Mouse (Mus musculus): ENCODE measurements around the gene Zfp869. TPM values are rescaled to one million over a fixed set of nuclear protein-coding genes. Genes with fewer than 3 reads are reported as not detected.
"Not testable (repeated sequence)": the region's sequence is repeated elsewhere in the genome, so short reads cannot be mapped to it uniquely, and the experiment has no call there.

Zfp869 gene
- 29.6 and 31.4 TPM in 2 replicates for polyA plus RNA-seq (2015; fragmentation: Nextera tagmentation; extraction: Ambion mirVana)

- not testable (repeated sequence) for H3K4me2 ChIP-seq; H3K9me3 ChIP-seq; H3K27me3 ChIP-seq; ATAC-seq (ENCODE audit: borderline replicate concordance, extremely low read depth, low FRiP score, low TSS enrichment); H3K9ac ChIP-seq; H3K27ac ChIP-seq; H3K4me3 ChIP-seq; H3K4me1 ChIP-seq
- H3K36me3 ChIP-seq, result peaks cover 72% of the 10 kb centered on the region
- WGBS, result 93% methylated on average over 10 of the region's 10 CpGs
These were observed at the start of gene Zfp869 for GRCm38 (mm10) chr8:69710624-69711023. Gene Zfp869 (minus strand): TSS chr8:69710724.

- Histone ChIP-seq H3K4me3 (no peak overlapping the region), H3K9me3 (no peaks in the 10 kb centered on the region), H3K36me3 (peaks cover 41% of the 10 kb centered on the region), H3K27ac (no peak overlapping the region), H3K4me2 (no peak overlapping the region), H3K9ac (no peak overlapping the region), H3K4me1 (no peaks in the 10 kb centered on the region), H3K27me3 (no peaks in the 10 kb centered on the region)
- no peak for ATAC-seq (ENCODE audit: borderline replicate concordance, extremely low read depth, low FRiP score, low TSS enrichment)
- 95% methylated on average over 5 of the region's 5 CpGs for WGBS
These were observed 47.8 kb upstream of the Zfp869 start for GRCm38 (mm10) chr8:69758316-69758715.

GRCm38 (mm10) chr8:69752437-69752836 lies 41.9 kb upstream of the Zfp869 start:
- WGBS, result 83% methylated on average over 2 of the region's 2 CpGs
- no peak overlapping the region for H3K27ac ChIP-seq
- no peak overlapping the region for H3K9ac ChIP-seq
- H3K9me3 ChIP-seq, result no peaks in the 10 kb centered on the region
- ATAC-seq (ENCODE audit: borderline replicate concordance, extremely low read depth, low FRiP score, low TSS enrichment), result no peak
- H3K4me2 ChIP-seq, result no peak overlapping the region
- H3K4me3 ChIP-seq, result no peak overlapping the region
- 0 out of 2 replicates have a peak, but pooled peaks cover 7% of the 10 kb centered on the region for H3K4me1 ChIP-seq
- H3K36me3 ChIP-seq, result peaks cover 12% of the 10 kb centered on the region
- H3K27me3 ChIP-seq, result no peaks in the 10 kb centered on the region

- Histone ChIP-seq H3K9me3 (no peaks in the 10 kb centered on the region), H3K27ac (peak within 1 kb of the TSS; percentile 99), H3K4me3 (peak within 1 kb of the TSS; percentile 70), H3K36me3 (no peaks in the 10 kb centered on the region), H3K4me2 (peak within 1 kb of the TSS; percentile 47), H3K27me3 (no peaks in the 10 kb centered on the region), H3K9ac (peak within 1 kb of the TSS; percentile 91), H3K4me1 (0 out of 2 replicates have a peak, but pooled peaks cover 7% of the 10 kb centered on the region)
- WGBS, result 3% methylated on average over 48 of the region's 48 CpGs
- peak; percentile 99 for ATAC-seq (ENCODE audit: borderline replicate concordance, extremely low read depth, low FRiP score, low TSS enrichment)
These were observed 39.3 kb upstream of the Zfp869 start, which contains the start of gene Zfp963 for GRCm38 (mm10) chr8:69749544-69750454. Gene Zfp963 (minus strand): TSS chr8:69749970.

- Histone ChIP-seq H3K4me3 (no peak overlapping the region), H3K4me1 (no peaks in the 10 kb centered on the region), H3K36me3 (peaks cover 19% of the 10 kb centered on the region), H3K27me3 (no peaks in the 10 kb centered on the region), H3K9ac (no peak overlapping the region), H3K27ac (no peak overlapping the region), H3K9me3 (no peaks in the 10 kb centered on the region), H3K4me2 (no peak overlapping the region)
- ATAC-seq (ENCODE audit: borderline replicate concordance, extremely low read depth, low FRiP score, low TSS enrichment), result no peak
- WGBS, result 79% methylated on average over 2 of the region's 2 CpGs
These were observed 30.7 kb upstream of the Zfp869 start for GRCm38 (mm10) chr8:69741231-69741630.

- 82% methylated on average over 6 of the region's 6 CpGs for WGBS
- H3K27ac ChIP-seq, result no peak overlapping the region
- H3K9ac ChIP-seq, result no peak overlapping the region
- H3K27me3 ChIP-seq, result no peaks in the 10 kb centered on the region
- H3K4me3 ChIP-seq, result no peak overlapping the region
- H3K9me3 ChIP-seq, result no peaks in the 10 kb centered on the region
- no peak overlapping the region for H3K4me2 ChIP-seq
- ATAC-seq (ENCODE audit: borderline replicate concordance, extremely low read depth, low FRiP score, low TSS enrichment), result no peak
- no peaks in the 10 kb centered on the region for H3K4me1 ChIP-seq
- peaks cover 19% of the 10 kb centered on the region for H3K36me3 ChIP-seq
These were observed 30.2 kb upstream of the Zfp869 start for GRCm38 (mm10) chr8:69740763-69741162.

- H3K27me3 ChIP-seq, result no peaks in the 10 kb centered on the region
- H3K9ac ChIP-seq, result no peak overlapping the region
- WGBS, result 72% methylated on average over 1 of the region's 1 CpGs
- H3K4me1 ChIP-seq, result no peaks in the 10 kb centered on the region
- no peak overlapping the region for H3K4me2 ChIP-seq
- no peak overlapping the region for H3K27ac ChIP-seq
- no peak overlapping the region for H3K4me3 ChIP-seq
- H3K9me3 ChIP-seq, result no peaks in the 10 kb centered on the region
- H3K36me3 ChIP-seq, result no peaks in the 10 kb centered on the region
- ATAC-seq (ENCODE audit: borderline replicate concordance, extremely low read depth, low FRiP score, low TSS enrichment), result no peak
These were observed 25.0 kb upstream of the Zfp869 start for GRCm38 (mm10) chr8:69735495-69735894.

GRCm38 (mm10) chr8:69717232-69717580 lies 6.7 kb upstream of the Zfp869 start:
- Histone ChIP-seq H3K9me3 (no peaks in the 10 kb centered on the region), H3K4me2 (peak overlapping the region; percentile 51), H3K4me1 (peaks cover 10% of the 10 kb centered on the region), H3K27ac (peak overlapping the region; percentile 35; the same call in 1 of the 2 replicates), H3K9ac (no peak overlapping the region), H3K4me3 (peak overlapping the region; percentile 99), H3K36me3 (peaks cover 13% of the 10 kb centered on the region; the same call in 1 of the 2 replicates), H3K27me3 (no peaks in the 10 kb centered on the region)
- peak; percentile 15 for ATAC-seq (ENCODE audit: borderline replicate concordance, extremely low read depth, low FRiP score, low TSS enrichment)
- WGBS, result 42% methylated on average over 5 of the region's 5 CpGs

GRCm38 (mm10) chr8:69716403-69717231 lies 6.1 kb upstream of the Zfp869 start:
- H3K27ac ChIP-seq, result peak overlapping the region; percentile 100
- no peaks in the 10 kb centered on the region for H3K9me3 ChIP-seq
- H3K9ac ChIP-seq, result peak overlapping the region; percentile 100
- H3K4me1 ChIP-seq, result peaks cover 10% of the 10 kb centered on the region
- H3K36me3 ChIP-seq, result peaks cover 18% of the 10 kb centered on the region; the same call in 1 of the 2 replicates
- H3K4me2 ChIP-seq, result peak overlapping the region; percentile 51
- WGBS, result under 1% methylated on average over 52 of the region's 52 CpGs
- no peaks in the 10 kb centered on the region for H3K27me3 ChIP-seq
- peak; percentile 99 for ATAC-seq (ENCODE audit: borderline replicate concordance, extremely low read depth, low FRiP score, low TSS enrichment)
- H3K4me3 ChIP-seq, result peak overlapping the region; percentile 99

GRCm38 (mm10) chr8:69715366-69715765 lies 4.8 kb upstream of the Zfp869 start:
- Histone ChIP-seq H3K9ac (peak overlapping the region; percentile 22; the same call in 1 of the 2 replicates), H3K4me1 (peaks cover 10% of the 10 kb centered on the region), H3K4me2 (peak overlapping the region; percentile 50), H3K36me3 (peaks cover 25% of the 10 kb centered on the region), H3K27me3 (no peaks in the 10 kb centered on the region), H3K9me3 (no peaks in the 10 kb centered on the region), H3K27ac (no peak overlapping the region), H3K4me3 (peak overlapping the region; percentile 99)
- ATAC-seq (ENCODE audit: borderline replicate concordance, extremely low read depth, low FRiP score, low TSS enrichment), result no peak
- WGBS, result 72% methylated on average over 6 of the region's 6 CpGs

- H3K4me3 ChIP-seq, result no peak overlapping the region
- no peaks in the 10 kb centered on the region for H3K27me3 ChIP-seq
- H3K9me3 ChIP-seq, result no peaks in the 10 kb centered on the region
- no peak for ATAC-seq (ENCODE audit: borderline replicate concordance, extremely low read depth, low FRiP score, low TSS enrichment)
- no peak overlapping the region for H3K27ac ChIP-seq
- no peak overlapping the region for H3K9ac ChIP-seq
- H3K4me1 ChIP-seq, result peaks cover 10% of the 10 kb centered on the region
- peaks cover 43% of the 10 kb centered on the region for H3K36me3 ChIP-seq
- no peak overlapping the region for H3K4me2 ChIP-seq
- 86% methylated on average over 8 of the region's 8 CpGs for WGBS
These were observed 3.0 kb upstream of the Zfp869 start for GRCm38 (mm10) chr8:69713516-69713915.
